Mouse (Mus musculus) frontal cortex, adult (tissue): ENCODE measurements around the gene Zfp335.
"Not testable (repeated sequence)": the region's sequence is repeated elsewhere in the genome, so short reads cannot be mapped to it uniquely, and the experiment has no call there.

ENCODE experiments used
- ATAC-seq: cut with Nextera tagmentation; 2 replicates; pipeline ENCODE4 v1.9.2; 2017; ENCODE audit warnings: mild to moderate bottlenecking, moderate library complexity, mixed read lengths; ENCODE audit not compliant: low TSS enrichment

Zfp335 gene

DNA sequence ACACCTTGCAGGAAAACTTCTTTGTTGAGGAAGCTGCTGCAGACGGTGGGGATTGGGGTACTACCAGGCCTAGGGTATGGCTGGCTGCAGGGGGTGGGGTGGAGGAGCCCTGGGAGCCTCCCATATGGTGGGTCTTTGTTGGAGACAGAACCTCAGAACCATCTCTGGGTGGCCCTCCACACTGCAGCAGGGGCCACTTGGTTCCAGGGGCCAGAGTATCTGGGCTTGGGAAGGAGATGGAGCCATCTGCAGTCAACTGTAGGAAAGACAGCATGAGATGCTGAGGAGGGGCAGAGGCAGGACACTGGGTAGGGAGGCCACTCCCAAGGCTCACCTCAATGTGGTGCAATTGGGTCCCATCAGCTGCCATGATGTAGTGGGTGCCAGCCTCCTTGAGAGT is 16.9 kb downstream of the Zfp335 start:
- ATAC-seq, result no peak

DNA sequence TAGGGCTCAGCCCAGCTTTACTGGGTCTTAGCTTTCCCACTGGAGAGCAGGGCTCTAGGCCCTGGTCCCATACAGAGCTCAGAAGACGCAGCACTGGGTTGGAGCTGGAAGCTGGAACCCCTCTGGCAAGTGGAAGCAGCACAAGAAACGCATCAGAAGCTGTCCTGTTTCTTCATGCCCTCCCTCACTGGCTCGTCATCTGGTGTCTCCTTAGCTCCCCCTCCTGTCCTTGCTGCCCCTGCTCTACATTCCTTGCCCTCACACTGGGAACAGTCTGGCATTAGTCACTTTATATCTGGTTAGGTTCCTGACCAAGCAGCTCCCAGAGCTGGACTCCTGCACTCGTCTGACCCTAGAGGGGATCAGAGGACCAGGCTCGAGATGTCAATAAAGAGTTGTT is 17.5 kb downstream of the Zfp335 start:
- ATAC-seq, result no peak

DNA sequence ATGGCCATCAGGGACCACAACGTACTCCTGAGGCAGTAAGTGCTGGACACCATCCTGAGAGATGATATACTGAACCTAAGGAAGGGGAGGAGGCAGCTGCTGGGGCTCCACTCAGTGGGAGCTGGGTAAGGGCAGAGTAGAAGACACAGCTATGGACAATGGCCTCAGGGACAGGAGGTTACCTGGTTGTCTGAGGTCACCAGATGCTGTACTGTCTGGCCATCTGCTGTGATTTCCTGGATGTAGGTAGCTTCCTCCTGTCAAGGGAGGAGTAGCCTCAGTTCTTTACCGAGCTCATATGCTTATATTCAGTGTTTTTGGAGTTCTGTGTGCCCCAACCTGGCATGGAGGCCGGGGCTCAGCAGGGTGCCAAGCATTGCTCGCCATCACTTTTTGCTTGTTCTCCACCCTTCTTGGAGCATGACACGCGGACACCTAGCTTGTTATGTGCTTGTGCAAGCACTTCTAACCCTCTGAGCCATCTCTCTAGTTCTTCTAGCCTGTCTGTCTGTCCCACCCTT is 18.8 kb downstream of the Zfp335 start:
- ATAC-seq, result no peak

DNA sequence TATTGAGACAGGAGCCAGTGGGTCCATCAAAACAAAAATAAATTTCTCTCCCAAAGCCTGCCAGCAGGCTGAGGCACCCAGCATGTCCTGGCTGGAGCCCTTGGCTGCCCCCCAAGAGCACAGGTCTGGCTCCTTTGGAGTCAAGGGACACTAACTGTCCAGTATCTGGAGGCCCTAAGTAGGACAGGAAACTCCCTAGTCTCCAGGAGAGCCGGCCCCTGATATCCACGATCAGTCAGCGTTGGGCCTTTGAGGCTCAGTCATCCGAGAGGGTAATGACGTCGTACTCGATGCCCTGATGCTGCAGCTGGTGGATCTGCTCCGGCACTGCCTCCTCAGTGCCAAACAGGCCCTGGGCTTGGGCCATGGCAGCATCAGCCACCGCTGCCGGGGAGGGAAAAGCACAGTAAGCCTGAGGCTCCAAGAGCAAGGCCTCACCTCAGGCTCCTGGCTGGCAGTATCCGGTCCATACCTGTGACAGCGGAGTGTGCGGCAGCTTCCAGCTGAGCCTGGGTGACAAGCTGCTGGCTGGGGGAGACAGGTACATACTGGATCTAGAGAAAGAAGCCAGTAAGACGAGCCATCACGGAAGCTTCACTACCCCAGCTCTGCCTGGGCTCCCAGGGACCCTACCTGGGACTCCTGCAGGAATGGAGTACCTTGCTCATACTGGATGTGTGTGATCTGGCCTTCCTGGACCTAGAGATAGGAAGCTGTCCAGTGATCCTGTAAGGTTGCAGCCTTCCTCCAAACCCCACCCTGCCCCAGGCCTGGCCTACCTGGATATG is 19.5 kb downstream of the Zfp335 start:
- no peak; the same call in 1 of the 2 replicates for ATAC-seq

DNA sequence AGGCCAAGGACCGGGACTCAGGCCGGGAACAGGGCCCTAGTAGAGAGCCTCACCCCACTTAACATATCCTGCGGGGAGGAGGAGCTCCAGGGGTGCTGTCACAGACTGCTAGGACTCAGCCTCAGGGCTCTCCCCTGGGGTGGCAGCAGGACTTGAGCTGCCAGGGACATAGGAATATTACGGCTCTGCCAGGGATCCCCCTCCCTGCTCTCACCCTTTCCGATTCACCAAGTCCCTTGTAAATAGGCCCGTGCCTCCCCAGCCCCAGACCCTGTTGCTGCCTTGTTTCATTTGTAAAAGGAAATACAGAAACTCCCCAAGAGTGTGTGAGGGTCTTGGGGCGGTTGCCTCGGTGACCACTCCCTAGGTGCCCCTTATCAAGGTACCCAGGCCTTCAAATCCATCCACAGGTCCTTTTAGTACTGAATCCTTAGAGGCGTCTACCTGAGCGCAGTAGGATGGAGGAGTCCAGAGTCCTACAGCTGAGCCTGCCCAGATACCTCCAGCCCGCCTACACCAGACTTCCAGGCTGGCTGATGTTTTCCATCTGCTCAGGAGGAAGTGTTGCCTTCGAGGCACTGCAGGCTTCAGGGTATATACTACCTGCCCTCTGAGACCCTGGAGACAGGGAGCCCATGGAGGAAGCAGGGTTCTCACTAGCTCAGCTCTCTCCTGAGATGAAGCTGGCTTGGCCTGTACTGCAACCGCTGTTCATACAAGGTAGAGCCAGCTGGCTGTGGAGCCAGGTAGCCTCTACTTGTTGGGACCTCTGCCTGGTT is 20.3 kb downstream of the Zfp335 start:
- ATAC-seq, result no peak

DNA sequence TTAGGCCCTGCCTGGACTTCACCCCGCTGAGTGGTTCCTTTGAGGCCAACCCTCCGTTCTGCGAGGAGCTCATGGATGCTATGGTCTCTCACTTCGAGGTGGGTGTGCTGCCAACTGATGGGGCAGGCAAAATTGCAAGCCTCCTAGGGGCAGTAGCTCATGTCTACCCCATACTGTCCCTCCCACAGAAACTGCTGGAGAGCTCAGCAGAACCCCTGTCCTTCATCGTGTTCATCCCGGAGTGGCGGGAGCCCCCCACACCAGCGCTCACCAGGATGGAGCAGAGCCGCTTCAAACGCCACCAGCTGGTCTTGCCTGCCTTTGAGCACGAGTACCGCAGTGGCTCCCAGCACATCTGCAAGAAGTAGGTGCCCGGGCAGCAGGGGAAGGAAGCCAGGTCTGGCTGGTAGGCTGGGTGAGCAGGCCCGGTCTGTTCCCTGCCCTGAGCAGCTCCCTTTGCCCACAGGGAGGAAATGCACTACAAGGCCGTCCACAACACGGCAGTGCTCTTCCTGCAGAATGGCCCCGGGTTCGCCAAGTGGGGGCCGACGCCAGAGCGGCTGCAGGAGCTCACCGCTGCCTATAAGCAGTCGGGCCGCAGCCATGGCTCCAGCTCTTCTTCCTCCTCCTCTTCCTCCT is 21.0 kb downstream of the Zfp335 start:
- ATAC-seq, result no peak

DNA sequence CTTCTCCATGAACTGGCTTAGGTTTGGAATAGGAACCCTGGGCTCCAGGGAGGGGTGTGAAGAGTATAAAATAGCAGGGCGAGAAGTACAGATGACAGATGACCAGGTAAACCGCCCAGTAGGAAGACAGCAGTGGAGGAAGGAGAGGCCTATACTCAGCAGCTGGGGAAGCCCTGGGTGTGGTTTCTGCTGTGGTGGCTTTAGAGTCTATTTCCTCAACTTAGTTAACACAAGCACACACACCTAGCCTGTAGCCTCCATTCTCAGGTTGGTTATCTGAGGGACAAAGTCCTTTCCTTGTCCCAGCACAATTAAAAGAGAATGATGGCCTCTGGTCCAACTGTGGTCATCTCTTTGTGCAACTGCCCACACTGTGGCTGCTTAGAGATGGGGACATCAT is 21.6 kb downstream of the Zfp335 start:
- no peak for ATAC-seq

DNA sequence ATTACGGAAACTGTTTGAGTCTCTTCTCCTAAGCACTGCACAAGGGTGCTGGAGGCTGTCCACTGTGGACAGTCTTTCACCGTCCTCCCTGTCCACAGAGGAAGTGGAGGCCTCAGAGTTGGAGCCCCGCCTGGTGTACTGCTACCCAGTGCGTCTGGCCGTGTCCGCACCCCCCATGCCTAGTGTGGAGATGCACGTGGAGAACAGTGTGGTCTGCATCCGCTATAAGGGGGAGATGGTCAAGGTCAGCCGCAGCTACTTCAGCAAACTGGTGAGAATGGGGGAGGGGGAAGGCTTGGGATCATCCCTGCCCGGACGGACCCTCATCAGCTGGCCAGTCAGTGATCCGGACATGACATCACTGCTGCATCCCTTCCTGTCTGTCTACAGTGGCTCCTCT is 22.6 kb downstream of the Zfp335 start:
- no peak for ATAC-seq

DNA sequence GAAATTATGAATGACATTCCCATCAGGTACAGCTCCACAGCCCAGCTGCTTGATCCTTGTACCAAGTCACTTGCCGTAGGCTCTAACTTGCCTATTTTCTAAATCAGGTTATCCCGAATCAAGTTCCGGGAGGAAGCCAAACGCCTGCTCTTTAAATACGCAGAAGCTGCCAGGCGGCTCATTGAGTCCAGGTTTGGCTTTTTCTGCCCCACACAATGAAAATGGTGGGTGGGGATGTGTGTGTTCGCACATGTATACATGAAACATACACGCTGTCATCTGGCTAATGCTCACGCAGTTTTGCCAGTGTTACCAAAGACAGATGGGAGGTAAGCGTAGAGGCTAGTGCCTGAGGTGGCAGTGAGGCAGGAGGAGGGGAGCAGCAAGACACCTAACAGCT is 24.9 kb downstream of the Zfp335 start:
- no peak; the same call in 1 of the 2 replicates for ATAC-seq

DNA sequence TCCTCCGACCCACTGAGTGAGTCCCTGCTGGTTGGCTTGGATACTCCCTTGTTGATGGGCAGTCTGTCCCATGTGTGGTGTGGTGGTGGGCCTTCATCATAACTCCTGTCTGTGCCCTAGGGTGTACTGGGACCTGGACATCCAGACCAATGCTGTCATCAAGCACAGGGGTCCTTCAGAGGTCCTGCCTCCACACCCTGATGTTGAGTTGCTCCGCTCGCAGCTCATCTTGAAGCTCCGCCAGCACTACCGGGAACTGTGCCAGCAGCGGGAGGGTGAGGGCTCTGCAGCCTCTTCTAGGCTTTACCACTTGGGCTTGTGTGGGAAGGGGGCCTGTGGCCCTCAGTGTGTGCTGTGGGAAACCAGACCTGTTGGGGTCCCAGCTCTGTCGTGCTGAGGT is 25.8 kb downstream of the Zfp335 start:
- peak; percentile 40; the same call in 1 of the 2 replicates for ATAC-seq

DNA sequence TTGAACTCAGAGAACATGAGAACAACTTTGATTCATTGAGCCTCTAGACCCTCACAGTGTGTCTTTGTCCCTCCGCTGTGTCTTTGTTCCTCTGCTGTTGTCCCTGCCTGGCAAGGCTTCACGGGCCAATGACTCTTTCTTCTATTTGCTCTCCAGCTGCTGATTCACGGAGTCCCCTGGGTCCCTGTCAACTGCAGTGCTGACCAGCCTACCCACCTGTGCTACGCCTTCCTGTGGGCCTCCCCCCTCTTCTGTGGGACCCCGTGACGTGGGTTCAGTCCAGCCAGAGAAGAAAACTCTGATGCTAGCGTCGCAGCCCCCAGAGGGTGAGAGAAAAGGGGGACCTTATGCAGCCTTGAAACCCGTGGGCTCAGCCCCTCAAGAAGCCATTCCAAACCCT is 28.9 kb downstream of the Zfp335 start:
- ATAC-seq, result no peak

DNA sequence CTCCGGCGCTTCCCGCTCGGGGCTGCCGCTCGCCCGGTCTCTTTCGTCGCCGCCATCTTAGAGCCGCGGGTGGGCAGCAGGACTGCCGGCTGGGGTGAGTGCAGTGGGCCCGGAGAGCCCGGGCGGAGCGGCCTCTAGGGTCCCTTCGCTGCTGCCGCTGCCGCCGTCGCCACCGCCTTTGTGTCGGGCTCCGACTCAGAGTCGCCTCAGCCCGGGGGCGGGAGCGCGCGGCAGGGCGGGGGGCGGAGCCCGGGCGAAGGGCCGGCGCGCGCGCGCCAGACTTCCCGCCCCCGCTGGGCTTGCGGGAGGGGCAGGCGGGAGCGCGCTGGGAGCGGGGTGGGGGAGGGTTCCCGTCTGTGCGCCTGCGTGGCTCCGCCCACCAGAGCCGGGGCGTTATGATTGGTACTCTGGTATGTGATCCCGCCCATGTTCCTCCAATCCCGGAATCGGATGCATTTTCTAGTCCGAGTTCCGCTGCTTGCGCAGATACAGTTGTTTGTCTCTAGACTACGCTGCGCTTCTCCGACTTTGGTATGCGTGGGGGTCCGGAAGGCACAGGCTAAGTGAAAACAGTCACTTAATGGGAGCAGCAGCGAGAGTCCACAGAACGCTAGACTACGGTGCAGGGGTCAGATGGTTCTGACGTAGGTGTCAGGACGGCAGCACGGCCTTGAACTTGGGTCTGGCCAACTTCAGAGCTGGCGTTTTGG is 31.8 kb downstream of the Zfp335 start:
- ATAC-seq, result peak; percentile 85

DNA sequence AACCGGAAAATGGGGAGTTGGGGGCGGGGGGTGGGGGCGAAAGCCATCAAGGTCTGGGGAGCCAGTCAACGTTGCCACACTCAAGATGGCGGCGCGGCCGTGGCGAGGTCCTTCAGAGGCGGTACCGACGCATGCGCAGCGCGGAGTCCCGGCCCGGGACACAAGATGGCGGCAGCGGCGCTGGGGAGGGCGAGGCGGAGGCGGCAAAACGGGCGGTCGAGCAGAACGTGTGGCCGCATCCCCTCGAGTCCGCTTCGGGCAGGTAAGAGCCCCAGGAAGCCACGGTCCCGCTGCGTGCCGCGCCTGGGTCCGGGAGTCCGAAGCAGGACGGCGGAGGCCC is 32.4 kb downstream of the Zfp335 start, which contains the start of gene Pcif1:
Gene Pcif1 (plus strand): TSS at position 77 of the 340 bp plus-strand sequence.
- peak; percentile 68 for ATAC-seq

DNA sequence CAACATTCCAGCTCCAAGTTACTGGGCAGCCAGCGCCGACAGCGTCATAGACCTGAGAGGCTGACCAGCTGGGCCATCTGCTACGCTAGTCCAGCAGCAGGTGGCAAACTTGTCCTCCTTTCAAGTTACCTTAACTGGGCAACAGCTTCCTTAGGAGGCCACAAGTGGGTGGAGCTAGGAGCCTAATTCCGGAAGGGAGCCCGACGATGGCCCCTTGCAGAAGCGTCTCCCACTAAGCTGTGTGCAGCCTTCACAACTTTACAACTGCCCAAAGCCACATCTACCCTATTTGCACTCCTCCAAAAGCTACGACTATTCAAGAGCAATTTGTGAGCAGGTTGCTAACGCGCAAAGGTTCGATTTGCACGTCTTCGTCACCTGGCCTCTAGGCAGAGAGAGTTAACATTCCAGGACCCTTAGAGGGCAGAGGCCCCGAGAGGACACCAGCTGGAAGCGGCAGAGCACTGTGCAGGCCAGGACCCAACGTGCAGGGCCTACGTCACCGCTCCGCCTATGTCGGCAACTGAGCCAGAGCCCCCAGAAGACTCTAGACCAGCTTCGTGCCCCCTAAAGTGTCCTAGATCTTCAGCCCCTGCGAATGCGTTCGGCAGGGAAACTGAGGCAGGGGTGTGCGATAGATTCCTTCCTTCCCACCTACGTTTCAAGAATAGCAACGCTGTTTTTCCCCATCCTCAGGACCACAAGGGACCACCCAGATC is 32.9 kb downstream of the Zfp335 start:
- peak; percentile 18; the same call in 1 of the 2 replicates for ATAC-seq

DNA sequence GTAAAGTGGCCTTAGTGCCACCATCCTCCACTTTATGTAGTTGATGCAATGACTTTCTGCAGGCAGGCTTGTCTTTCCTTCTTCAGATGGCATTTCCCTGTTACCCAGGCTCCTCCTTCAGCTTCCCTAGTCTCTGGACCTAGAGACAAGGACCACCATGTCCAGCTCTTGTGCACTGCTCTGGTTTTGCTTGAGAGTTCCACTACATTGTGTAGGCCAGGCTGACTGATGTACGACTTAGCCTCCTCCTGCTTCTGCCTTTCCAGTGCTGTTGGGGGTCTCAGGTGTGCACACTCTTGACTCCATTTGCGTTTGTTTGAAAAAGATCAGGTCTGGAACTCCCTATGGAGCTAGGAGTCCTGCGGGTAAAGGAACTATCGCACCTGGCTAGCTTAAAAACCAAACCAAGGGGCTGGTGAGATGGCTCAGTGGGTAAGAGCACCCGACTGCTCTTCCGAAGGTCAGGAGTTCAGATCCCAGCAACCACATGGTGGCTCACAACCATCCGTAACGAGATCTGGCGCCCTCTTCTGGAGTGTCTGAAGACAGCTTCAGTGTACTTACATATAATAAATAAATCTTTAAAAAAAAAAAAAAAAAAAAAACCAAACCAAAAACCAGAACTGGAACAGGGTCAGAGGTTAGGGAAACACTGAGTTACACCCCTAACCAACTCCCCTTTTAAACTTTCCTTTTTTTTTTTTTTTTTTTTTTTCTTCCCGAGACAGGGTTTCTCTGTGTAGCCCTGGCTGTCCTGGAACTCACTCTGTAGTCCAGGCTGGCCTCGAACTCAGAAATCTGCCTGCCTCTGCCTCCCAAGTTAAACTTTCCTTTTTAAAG is 34.0 kb downstream of the Zfp335 start:
- ATAC-seq, result not testable (repeated sequence)

DNA sequence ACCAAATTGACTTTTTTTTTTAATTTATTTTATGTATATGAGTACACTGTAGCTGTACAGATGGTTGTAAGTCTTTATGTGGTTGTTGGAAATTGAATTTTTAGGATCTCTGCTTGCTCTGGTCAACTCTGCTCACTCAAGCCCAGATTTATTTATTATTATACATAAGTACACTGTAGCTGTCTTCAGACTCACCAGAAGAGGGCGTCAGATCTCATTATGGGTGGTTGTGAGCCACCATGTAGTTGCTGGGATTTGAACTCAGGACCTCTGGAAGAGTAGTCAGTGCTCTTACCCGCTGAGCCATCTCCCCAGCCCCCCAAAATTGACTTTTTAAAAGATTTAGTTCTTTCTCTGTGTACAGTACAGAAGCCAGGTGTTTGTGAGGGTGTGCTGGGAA is 35.9 kb downstream of the Zfp335 start:
- not testable (repeated sequence) for ATAC-seq

DNA sequence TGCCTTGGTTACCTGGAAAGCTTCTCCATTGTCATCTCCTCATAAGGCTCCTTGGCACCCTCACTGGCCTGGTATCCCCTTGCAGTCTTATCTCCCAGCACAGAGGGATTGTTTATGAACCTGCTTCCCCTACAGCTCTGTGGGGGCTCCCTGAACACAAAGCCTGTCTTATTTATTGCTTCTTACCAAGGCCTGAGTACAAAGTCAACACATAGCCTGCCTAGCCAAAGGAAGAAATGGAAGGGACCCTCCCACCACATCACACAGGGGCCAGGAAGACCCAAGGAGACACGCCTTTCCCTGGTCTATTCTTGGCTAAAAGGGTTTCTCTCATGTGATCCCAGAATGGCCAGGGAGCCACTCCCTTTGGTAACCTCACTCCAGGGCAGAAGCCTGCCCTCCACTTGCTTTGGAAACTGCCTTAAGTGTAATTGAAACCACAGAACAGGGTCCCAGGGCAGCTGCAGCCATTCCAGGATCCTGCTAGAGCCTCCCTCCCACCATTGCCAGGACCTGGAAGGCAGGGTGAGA is 37.3 kb downstream of the Zfp335 start:
- no peak for ATAC-seq

DNA sequence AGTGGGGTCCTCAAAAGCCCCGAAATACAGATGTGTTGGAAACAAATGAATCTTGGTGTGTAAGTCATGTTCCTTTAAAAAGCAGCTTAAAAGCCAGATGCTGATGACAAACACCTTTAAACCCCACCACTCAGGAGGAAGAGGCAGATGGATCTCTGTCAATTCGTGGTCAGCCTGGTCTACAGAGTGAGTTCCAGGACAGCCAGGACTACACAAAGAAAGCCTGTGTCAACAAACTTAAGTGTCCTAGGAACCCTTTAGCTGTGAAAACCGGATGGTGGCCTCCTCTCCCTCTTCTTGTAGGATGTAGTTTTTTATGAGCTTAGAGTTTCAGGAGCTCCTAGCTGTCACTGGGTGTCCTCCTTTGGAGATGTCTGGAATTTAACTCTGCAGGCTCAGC is 37.9 kb downstream of the Zfp335 start:
- no peak for ATAC-seq

DNA sequence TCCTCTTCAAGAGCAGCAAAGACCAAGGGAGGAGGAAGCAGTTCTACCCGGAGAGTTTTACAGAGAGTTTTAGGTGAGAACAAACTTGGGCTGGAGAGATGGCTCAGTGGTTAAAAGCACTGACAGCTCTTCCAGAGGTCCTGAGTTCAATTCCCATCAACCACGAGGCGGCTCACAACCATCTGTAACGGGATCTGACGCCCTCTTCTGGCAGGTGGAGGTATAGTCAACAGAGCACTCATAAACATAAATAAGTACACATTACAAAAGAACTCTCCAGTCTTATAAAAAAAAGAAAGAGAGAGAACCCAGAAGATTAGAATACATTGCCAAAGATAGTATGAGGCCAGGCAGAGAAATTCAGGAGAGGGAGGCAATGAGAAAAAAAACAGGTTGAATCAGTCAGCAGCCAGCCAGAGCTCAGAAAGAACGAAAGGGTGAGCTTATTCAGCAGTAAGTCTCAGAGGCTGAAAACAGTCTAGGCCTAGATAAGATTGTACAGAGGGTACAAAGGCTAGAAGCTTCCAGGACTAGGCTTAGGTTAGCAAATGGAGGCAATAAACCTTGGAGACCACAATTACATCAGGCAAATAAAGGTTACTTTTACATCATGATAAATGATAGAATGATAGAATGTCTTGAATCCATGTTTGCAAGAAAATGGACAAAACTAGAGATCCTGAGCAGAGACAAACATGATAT is 39.8 kb downstream of the Zfp335 start:
- no peak for ATAC-seq
